Mouse (Mus musculus) bone marrow, adult 2 months (tissue): ENCODE results near the gene Tpcn1.

Experiments
- CTCF ChIP-seq: fragments of 200-500 bp; IDR thresholded peaks from 2 replicates; pipeline ENCODE4 v1.5.1; 2011; ENCODE audit warnings: low read length, control low read depth; ENCODE audit not compliant: control insufficient read depth, insufficient read depth
- POLR2A ChIP-seq: fragments of 200-500 bp; IDR thresholded peaks from 2 replicates; pipeline ENCODE4 v1.6.1; 2011; ENCODE audit warnings: low read depth, mild to moderate bottlenecking, control low read depth, low read length, borderline replicate concordance; ENCODE audit not compliant: control insufficient read depth

GRCm38 (mm10) chr5:120574469-120575063 lies 13.9 kb downstream of the Tpcn1 start:
- TF ChIP-seq CTCF (no peak), POLR2A (no peak)
